Mouse (Mus musculus) kidney, embryonic 14.5 days (tissue): ENCODE data around the gene Mmp23. TPM values are rescaled to one million over a fixed set of nuclear protein-coding genes. Genes with fewer than 3 reads are reported as not detected.
A peak's percentile ranks its signal among the peaks of the same experiment; 100 is the strongest.

ENCODE experiments used
- ATAC-seq: fragments of 200-750 bp; cut with Nextera tagmentation; 2 replicates; pipeline ENCODE4 v1.8.0; 2017; ENCODE audit warnings: moderate number of reproducible peaks, mild to moderate bottlenecking, moderate TSS enrichment, moderate library complexity; ENCODE audit not compliant: low FRiP score, low TSS enrichment
- H3K27ac ChIP-seq: fragments of 300-500 bp; sonication (generic); 2 replicates; pipeline ENCODE4 v1.5.1; 2014; ENCODE audit warnings: low read depth, mild to moderate bottlenecking, low read length, moderate library complexity, mixed read lengths
- H3K27me3 ChIP-seq: fragments of 300-500 bp; sonication (generic); 2 replicates; pipeline ENCODE4 v1.6.1; 2014; ENCODE audit warnings: mild to moderate bottlenecking, low read length; ENCODE audit not compliant: control insufficient read depth, insufficient read depth
- H3K36me3 ChIP-seq: fragments of 300-500 bp; sonication (generic); 2 replicates; pipeline ENCODE4 v1.6.1; 2014; ENCODE audit warnings: low read length, mixed read lengths; ENCODE audit not compliant: control insufficient read depth, insufficient read depth
- H3K4me1 ChIP-seq: fragments of 300-500 bp; sonication (generic); 2 replicates; pipeline ENCODE4 v1.6.1; 2014; ENCODE audit warnings: low read length, mixed read lengths; ENCODE audit not compliant: control insufficient read depth, insufficient read depth
- H3K4me2 ChIP-seq: fragments of 300-500 bp; sonication (generic); replicated peaks from 2 replicates; pipeline ENCODE4 v1.6.1; 2014; ENCODE audit warnings: low read depth, mild to moderate bottlenecking, low read length
- H3K4me3 ChIP-seq: fragments of 300-500 bp; sonication (generic); 2 replicates; pipeline ENCODE4 v1.5.1; 2014; ENCODE audit warnings: mild to moderate bottlenecking, low read length
- H3K9ac ChIP-seq: fragments of 300-500 bp; sonication (generic); 2 replicates; pipeline ENCODE4 v1.6.1; 2014; ENCODE audit warnings: low read depth, mild to moderate bottlenecking, low read length, moderate library complexity
- H3K9me3 ChIP-seq: fragments of 300-500 bp; sonication (generic); 2 replicates; pipeline ENCODE4 v1.6.1; 2016; ENCODE audit warnings: low read length; ENCODE audit not compliant: control insufficient read depth
- WGBS: fragments of 180-500 bp; shearing (Covaris S2); extraction: QIAGEN DNeasy Blood & Tissue Kit; methylation state at CpG from one replicate; pipeline ENCODE4 v1.1.7; 2014; 5-methylcytosine and 5-hydroxymethylcytosine counted together
- polyA plus RNA-seq: library from polyadenylated mRNA; unstranded; fragments of >200 nt; fragmentation: Nextera tagmentation; extraction: Ambion mirVana; gene quantifications from 2 replicates; pipeline ENCODE4 v1.2.1, GENCODE M21; 2014

The Mmp23 gene
- polyA plus RNA-seq = 28.9 and 43.1 TPM in 2 replicates

DNA sequence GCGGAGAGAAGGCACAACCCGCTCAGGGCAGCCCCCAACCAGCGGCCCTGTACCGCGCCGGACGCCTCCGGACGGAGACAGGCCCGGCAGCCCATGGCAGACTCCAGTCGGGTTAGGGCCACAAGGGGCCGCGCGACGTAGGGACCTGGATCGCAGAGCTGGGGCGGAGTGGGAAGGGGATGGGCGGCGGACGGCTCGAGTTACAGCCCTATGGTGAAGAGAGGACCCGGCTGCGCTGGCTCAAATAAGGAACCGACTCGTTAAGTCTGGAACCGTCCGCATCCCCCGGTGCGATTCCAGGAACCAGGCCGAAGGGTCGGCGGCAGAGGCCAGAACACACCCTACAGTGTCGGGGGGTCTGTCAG lies at the start of gene Mmp23:
Mmp23 (minus strand) TSS at position 299 of the 365 bp plus-strand sequence.
- Histone ChIP-seq H3K4me2 (peak within 1 kb of the TSS; percentile 92), H3K9ac (peak within 1 kb of the TSS; percentile 68), H3K27ac (peak within 1 kb of the TSS; percentile 69), H3K36me3 (peaks cover 39% of the 10 kb centered on the region), H3K27me3 (peaks cover 22% of the 10 kb centered on the region), H3K4me3 (peak within 1 kb of the TSS; percentile 47), H3K4me1 (peaks cover 36% of the 10 kb centered on the region), H3K9me3 (no peaks in the 10 kb centered on the region)
- peak; percentile 72 for ATAC-seq
- WGBS = under 1% methylated on average over 33 of the region's 33 CpGs

DNA sequence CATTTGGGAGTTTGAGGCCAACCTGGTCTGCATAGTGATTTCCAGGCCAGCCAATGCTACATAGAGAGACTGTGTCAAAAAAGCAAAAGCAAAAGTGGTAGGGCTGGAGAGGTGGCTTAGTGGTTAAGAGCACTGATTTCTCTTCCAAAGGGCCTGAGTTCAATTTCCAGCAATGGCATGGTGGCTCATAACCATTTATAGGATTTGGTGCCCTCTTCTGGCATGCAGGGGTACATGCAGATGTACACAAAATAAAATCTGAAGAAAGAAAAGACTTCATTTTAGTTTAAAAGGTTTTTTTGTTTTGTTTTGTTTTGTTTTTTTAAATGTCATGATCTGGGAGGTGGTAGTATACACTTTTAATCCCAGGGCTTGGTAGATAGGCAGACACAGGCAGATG lies 47.2 kb upstream of the Mmp23 start:
- H3K4me2 ChIP-seq = no peak overlapping the region
- H3K27me3 ChIP-seq = no peaks in the 10 kb centered on the region
- H3K27ac ChIP-seq = no peak overlapping the region
- no peaks in the 10 kb centered on the region for H3K36me3 ChIP-seq
- no peaks in the 10 kb centered on the region for H3K9me3 ChIP-seq
- peaks cover 5% of the 10 kb centered on the region; the same call in 1 of the 2 replicates for H3K4me1 ChIP-seq
- no peak overlapping the region for H3K9ac ChIP-seq
- no peak for ATAC-seq
- H3K4me3 ChIP-seq = no peak overlapping the region

DNA sequence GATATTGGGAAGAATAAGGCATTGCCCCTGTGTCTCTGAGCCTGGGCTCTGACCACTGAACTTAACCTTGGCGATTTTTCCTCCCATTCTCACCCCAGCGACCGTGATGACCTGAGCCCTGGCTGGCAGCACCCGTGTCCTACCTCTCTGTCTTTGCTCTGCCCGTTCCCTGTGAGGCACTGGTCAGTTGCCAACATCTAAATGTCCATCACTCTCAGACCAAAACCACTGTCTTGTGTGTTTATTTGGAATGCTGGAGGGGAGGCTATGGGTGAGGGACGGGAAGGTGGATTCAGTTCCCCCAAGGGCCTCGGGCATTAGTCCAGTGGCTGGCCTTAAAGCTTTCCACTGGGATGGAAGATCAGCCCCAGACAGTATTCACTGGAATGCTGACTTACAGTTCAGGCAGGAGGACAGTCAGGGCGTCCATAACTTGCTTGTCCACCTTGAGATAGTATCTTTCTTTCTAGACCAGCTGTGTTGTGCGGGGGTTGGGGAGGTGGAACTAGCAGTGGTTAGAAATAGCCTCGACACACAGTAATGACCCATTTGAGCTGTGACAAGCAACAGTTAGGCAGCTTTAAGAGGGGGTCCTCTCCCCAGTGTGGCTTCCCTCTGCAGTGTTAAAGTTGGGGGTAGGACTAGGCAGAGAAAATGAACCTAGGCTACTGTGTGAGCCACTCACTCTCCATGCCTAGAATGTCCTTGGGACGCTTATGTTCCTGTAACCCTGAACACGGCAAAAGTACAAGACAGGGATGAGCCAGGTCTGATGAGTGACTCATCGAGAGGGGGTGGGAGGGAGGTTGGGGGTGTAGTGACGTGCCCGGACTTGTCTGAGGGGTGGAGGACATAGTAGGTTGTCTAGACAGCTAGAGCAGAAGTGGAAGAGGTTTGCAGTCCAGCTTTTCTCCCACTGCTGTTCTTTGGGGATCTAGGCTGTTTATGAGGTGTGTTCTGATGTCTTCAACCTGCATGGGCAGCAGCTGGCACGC lies 43.4 kb upstream of the Mmp23 start:
- no peaks in the 10 kb centered on the region for H3K36me3 ChIP-seq
- no peak overlapping the region for H3K4me3 ChIP-seq
- no peak for ATAC-seq
- no peak overlapping the region for H3K4me2 ChIP-seq
- H3K9me3 ChIP-seq = no peaks in the 10 kb centered on the region
- H3K9ac ChIP-seq = no peak overlapping the region
- H3K4me1 ChIP-seq = peaks cover 11% of the 10 kb centered on the region; the same call in 1 of the 2 replicates
- no peak overlapping the region for H3K27ac ChIP-seq
- no peaks in the 10 kb centered on the region for H3K27me3 ChIP-seq
- 66% methylated on average over 16 of the region's 16 CpGs for WGBS

DNA sequence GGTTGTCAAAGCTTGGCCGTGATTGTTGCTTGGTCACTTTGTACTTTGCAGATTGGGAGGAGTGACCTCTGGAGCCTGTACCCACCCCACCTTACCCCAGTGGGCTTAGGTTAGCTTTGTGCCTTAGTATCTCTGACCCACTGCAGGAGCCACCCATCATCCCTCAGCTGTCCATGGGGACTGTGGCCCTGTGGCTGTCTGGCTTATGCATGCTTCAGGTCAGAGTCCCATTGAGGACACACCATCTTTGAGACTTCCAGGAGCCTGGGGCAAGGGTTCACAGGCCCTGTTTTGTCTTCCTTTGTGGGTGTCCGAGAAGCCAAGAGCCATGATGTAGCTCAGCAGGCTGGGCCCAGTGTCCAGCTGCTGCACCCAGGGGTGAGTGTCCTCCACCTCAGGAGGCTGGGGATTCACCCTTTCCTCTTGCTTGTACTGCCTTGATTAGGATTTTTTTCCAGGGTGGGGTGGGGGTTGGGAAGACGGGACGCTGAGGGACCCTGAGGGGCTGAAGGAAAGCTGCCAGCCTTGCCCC lies 42.4 kb upstream of the Mmp23 start:
- Histone ChIP-seq H3K27ac (no peak overlapping the region), H3K9ac (peak overlapping the region; percentile 78; the same call in 1 of the 2 replicates), H3K4me2 (peak overlapping the region; percentile 96), H3K36me3 (no peaks in the 10 kb centered on the region), H3K4me1 (peaks cover 11% of the 10 kb centered on the region; the same call in 1 of the 2 replicates), H3K9me3 (no peaks in the 10 kb centered on the region), H3K27me3 (no peaks in the 10 kb centered on the region), H3K4me3 (peak overlapping the region; percentile 72)
- 81% methylated on average over 4 of the region's 4 CpGs for WGBS
- ATAC-seq = no peak

DNA sequence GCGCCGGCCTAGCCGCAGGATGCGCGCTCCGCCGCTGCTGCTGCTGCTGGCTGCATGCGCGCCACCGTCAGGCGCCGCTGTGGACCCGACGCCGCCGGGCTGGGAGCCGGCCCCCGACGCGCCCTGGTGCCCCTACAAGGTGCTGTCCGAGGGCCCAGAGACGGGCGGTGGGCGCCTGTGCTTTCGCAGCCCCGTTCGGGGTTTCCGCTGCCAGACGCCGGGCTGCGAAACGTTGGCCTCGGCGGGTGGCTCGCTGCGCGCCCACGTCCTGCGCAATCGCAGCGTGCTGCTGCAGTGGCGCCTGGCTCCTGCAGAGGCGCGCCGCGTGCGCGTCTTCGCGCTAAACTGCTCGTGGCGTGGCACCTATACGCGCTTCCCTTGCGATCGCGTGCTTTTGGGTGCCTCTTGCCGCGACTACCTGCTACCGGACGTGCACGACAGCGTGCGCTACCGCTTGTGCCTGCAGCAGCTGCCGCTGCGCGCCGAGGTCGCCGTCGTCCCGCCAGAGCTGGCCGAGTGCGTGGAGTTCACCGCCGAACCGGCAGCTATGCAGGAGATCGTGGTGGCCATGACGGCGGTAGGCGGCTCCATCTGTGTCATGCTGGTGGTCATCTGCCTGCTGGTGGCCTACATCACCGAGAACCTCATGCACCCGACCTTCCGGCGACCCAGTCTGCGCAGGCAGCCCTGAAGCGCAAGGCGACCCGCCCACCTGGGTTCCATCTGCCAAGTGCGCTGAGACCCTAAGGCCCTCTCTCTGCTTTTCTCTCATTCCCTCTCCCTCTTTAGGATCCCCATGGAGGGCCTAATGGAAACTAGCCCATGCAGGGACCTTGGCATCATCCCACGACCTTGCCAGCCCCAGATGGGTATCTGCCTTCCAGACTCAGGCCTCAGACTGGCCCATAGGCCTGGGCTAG lies 41.6 kb upstream of the Mmp23 start:
- Histone ChIP-seq H3K4me2 (peak overlapping the region; percentile 96), H3K9me3 (no peaks in the 10 kb centered on the region), H3K9ac (peak overlapping the region; percentile 78), H3K4me1 (peaks cover 11% of the 10 kb centered on the region; the same call in 1 of the 2 replicates), H3K36me3 (no peaks in the 10 kb centered on the region), H3K27me3 (no peaks in the 10 kb centered on the region), H3K4me3 (peak overlapping the region; percentile 72), H3K27ac (no peak overlapping the region; the same call in 1 of the 2 replicates)
- peak; percentile 65 for ATAC-seq
- WGBS = 1% methylated on average over 82 of the region's 92 CpGs

DNA sequence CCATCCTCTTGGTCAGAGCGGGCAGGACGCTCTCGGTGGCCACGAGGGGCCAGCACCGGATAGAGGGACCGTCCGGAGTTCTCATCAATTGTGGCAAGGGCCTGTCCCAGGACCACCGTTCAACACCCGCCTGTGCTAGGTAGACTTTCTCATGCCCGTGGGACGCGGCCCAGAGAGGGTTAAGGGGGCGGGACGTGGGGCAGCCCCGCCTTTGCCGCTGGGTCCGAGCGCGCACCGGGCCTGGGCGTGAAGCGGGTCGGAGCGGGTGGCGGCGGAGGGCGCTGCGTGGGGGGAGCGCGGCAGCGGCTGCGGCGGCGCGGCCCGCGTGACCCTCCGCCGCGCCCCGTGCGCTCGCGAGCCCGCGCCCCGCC lies 40.9 kb upstream of the Mmp23 start, which contains the start of gene Fndc10:
Fndc10 (plus strand) TSS at position 232 of the 371 bp plus-strand sequence.
- Histone ChIP-seq H3K9me3 (no peaks in the 10 kb centered on the region), H3K4me2 (peak within 1 kb of the TSS; percentile 96), H3K4me3 (peak within 1 kb of the TSS; percentile 72), H3K4me1 (peaks cover 11% of the 10 kb centered on the region; the same call in 1 of the 2 replicates), H3K27me3 (no peaks in the 10 kb centered on the region), H3K27ac (no peak within 1 kb of the TSS; the same call in 1 of the 2 replicates), H3K36me3 (no peaks in the 10 kb centered on the region), H3K9ac (peak within 1 kb of the TSS; percentile 78)
- under 1% methylated on average over 25 of the region's 47 CpGs for WGBS
- peak; percentile 87 for ATAC-seq

DNA sequence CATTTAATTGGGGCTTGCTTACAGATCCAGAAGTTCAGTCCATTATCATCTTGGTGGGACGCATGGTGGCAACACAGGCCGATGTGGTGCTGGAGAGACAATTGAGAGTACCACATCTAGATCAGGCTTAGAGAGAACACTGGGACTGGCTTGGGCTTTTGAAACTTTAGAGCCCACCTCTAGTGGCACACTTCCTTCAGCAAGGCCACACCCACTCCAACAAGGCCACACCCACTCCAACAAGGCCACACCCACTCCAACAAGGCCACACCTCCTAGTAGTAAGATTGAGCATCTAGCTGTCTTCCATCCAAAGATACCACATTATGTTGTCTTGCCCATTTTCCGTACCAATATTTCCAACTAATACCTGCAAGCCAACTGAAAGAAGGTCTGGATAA lies 39.2 kb upstream of the Mmp23 start:
- H3K4me2 ChIP-seq = no peak overlapping the region
- H3K9me3 ChIP-seq = no peaks in the 10 kb centered on the region
- 95% methylated on average over 3 of the region's 3 CpGs for WGBS
- no peak overlapping the region for H3K4me3 ChIP-seq
- no peak overlapping the region for H3K27ac ChIP-seq
- no peaks in the 10 kb centered on the region for H3K27me3 ChIP-seq
- no peaks in the 10 kb centered on the region for H3K36me3 ChIP-seq
- no peak for ATAC-seq
- H3K4me1 ChIP-seq = peaks cover 11% of the 10 kb centered on the region; the same call in 1 of the 2 replicates
- H3K9ac ChIP-seq = no peak overlapping the region

DNA sequence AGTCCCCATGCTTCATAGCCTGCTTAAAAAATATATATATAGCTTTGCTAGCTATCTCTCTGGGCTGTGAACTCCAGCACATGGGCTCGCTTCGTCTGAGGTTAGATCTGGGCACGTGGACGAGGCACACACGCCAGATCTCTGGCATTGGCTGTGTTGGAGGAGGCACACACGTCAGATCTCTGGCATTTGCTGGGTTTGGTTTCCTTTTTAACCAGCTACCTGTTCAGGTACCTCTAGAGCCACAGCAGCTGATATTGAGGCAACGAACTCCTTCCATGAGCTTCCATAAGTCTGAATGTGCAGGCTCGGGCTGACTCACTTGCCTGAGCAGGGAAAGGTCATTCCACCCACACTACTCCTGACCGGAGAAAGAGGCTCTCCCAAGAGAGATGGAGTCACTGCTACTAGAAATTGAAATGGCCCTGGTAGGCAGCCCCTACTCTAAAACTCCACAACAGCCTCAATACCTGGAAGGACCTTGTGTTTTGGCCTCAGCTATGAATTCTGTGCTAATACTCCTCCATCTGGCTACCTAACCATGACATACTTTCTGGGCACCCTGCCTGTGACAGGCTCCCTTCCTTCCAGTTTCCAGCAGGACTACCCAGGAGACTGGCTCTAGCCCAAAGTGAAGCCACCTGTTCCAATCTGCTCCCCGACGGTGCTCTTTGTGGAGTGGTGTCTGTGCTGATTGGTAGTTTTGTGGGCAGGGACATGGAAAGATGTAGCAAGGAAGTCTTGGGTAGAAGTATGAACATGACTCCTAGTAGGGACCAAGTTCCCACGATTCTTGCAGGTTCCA lies 37.6 kb upstream of the Mmp23 start:
- Histone ChIP-seq H3K4me1 (peaks cover 7% of the 10 kb centered on the region; the same call in 1 of the 2 replicates), H3K36me3 (no peaks in the 10 kb centered on the region), H3K4me3 (no peak overlapping the region), H3K9me3 (no peaks in the 10 kb centered on the region), H3K27me3 (no peaks in the 10 kb centered on the region), H3K9ac (no peak overlapping the region), H3K27ac (no peak overlapping the region), H3K4me2 (no peak overlapping the region)
- ATAC-seq = no peak
- 80% methylated on average over 12 of the region's 12 CpGs for WGBS
